Mouse (Mus musculus): ENCODE measurements around the gene Gm21800. TPM values are rescaled to one million over a fixed set of nuclear protein-coding genes. Genes with fewer than 3 reads are reported as not detected.
"Not testable (repeated sequence)": the region's sequence is repeated elsewhere in the genome, so short reads cannot be mapped to it uniquely, and the experiment has no call there.

Gene Gm21800
- not detected for total RNA-seq (2021)
- long read RNA-seq, experiment 1 = 0 reads
- long read RNA-seq, experiment 2 = 0 reads

- not testable (repeated sequence) for DNase-seq (ENCODE audit: low spot score)
These were observed at the start of gene Gm21800 for GRCm38 (mm10) chrY:41406198-41406597. Gm21800 (plus strand) TSS chrY:41406498.
